Comparison of ENCODE assay signal across 8 mouse cellular contexts in genomic region chr14:7851543-7852065, GRCm38 (mm10). TPM values are rescaled to one million over a fixed set of nuclear protein-coding genes. Genes with fewer than 3 reads are reported as not detected.
DNase-seq lines count a peak whose midpoint lies in the region; TF ChIP-seq lines count a peak whose summit lies in the region.

No protein-coding gene starts in this region.

- peaks cover 30% of the 10 kb centered on the region for H3K4me1 ChIP-seq in bone marrow macrophage, adult 2 months (ENCODE audit: control insufficient read depth, insufficient read depth, low read length)
- peaks cover 29% of the 10 kb centered on the region for H3K4me1 ChIP-seq in kidney, adult 2 months (ENCODE audit: control insufficient read depth, insufficient read depth, low read length)

- peak overlapping the region; percentile 46 for H3K27ac ChIP-seq in bone marrow macrophage, adult 2 months (ENCODE audit: insufficient read depth, low read depth, low read length)
- peak overlapping the region; percentile 61 for H3K27ac ChIP-seq in kidney, adult 2 months (ENCODE audit: insufficient read depth, low read depth, low read length)

- 19% methylated on average over 5 of the region's 5 CpGs for WGBS in kidney, adult 2 months

- no peaks in the 10 kb centered on the region for H3K36me3 ChIP-seq in kidney, adult 2 months (ENCODE audit: control insufficient read depth, insufficient read depth, low read length)

- no peaks in the 10 kb centered on the region for H3K27me3 ChIP-seq in kidney, adult 2 months (replicated peaks; ENCODE audit: control insufficient read depth, insufficient read depth, low read length)

- TF ChIP-seq POLR2A in bone marrow macrophage, adult 2 months (IDR thresholded peaks at IDR 0.05; ENCODE audit: borderline replicate concordance, low read depth, low read length): no peak
- no peak for TF ChIP-seq POLR2A in kidney, adult 2 months (IDR thresholded peaks at IDR 0.05; ENCODE audit: low read depth, low read length)

- peak; percentile 55 for DNase-seq in adrenal gland, adult 2 months
- no peak for DNase-seq in adrenal gland, postnatal 25 days
- DNase-seq in heart, adult 8-10 months (ENCODE audit: low spot score): peak; percentile 90
- peak; percentile 85 for DNase-seq in kidney, adult 2 months
- peak; percentile 83 for DNase-seq in lung, postnatal 10 days
- no peak for DNase-seq in natural killer cell, adult 2 months (ENCODE audit: low spot score in 2 of 2)
- no peak for DNase-seq in cerebellum, adult 18-20 months

- no peak overlapping the region for H3K4me3 ChIP-seq in bone marrow macrophage, adult 2 months (ENCODE audit: insufficient read depth, low read length)
- no peak overlapping the region for H3K4me3 ChIP-seq in kidney, adult 2 months (ENCODE audit: insufficient read depth, low read depth, low read length)

- no peak for TF ChIP-seq CTCF in bone marrow macrophage, adult 2 months (IDR thresholded peaks at IDR 0.05; ENCODE audit: low read depth, low read length)
- no peak for TF ChIP-seq CTCF in kidney, adult 2 months (conservative IDR thresholded peaks at IDR 0.05; ENCODE audit: insufficient read depth, insufficient read length, low read depth, low read length)

RNA-seq across cellular contexts. Expression of gene Flnb, which starts 33.8 kb away (rescaled TPM):
- 10 to 100 TPM; 40.8 to 44.9 TPM for total RNA-seq in adrenal gland, adult 2 months (2021)
- 8.8 and 8.9 TPM in 2 replicates for polyA plus RNA-seq in adrenal gland, adult 2 months (2012; rRNA removed)
- 44.3 and 47.9 TPM in 2 replicates for total RNA-seq in adrenal gland, postnatal 25 days (2021)
- 4.8 and 6.5 TPM in 2 replicates for polyA plus RNA-seq in bone marrow macrophage, adult 2 months (2012; ENCODE audit: insufficient read depth, insufficient read length, missing spikeins)
- 10 to 100 TPM; 14.3 to 31.5 (median 21.0) TPM for total RNA-seq in heart, adult 8-10 months (2022)
- 37.2 and 41.2 TPM in 2 replicates for polyA plus RNA-seq in kidney, adult 2 months (2012; rRNA removed)

Comparison
In these comparisons a context has a peak if more than half of its experiments do, and no peak if none do; other contexts are left out.
1. DNase-seq: peak in adrenal gland, adult 2 months (single experiment), heart, adult 8-10 months (single experiment), kidney, adult 2 months (single experiment) and lung, postnatal 10 days (single experiment); none in adrenal gland, postnatal 25 days (single experiment), natural killer cell, adult 2 months (0 of 2) and cerebellum, adult 18-20 months (0 of 2).